Mouse (Mus musculus) forebrain, postnatal 0 days (tissue): ENCODE results near the gene Usp45. TPM values are rescaled to one million over a fixed set of nuclear protein-coding genes. Genes with fewer than 3 reads are reported as not detected.
"Not testable (repeated sequence)": the region's sequence is repeated elsewhere in the genome, so short reads cannot be mapped to it uniquely, and the experiment has no call there.

Experiments used
- ATAC-seq: fragments of 200-750 bp; cut with Nextera tagmentation; 2 replicates; pipeline ENCODE4 v1.8.0; 2017; ENCODE audit warnings: mild to moderate bottlenecking, moderate library complexity
- DNase-seq: peaks from one replicate; pipeline ENCODE4 v3.0.0-alpha.2; 2015
- H3K27ac ChIP-seq: fragments of 300-500 bp; sonication (generic); 2 replicates; pipeline ENCODE4 v1.5.1; 2014; ENCODE audit warnings: low read depth, mild to moderate bottlenecking, antibody characterized with exemption, low read length, moderate library complexity, mixed read lengths
- H3K27me3 ChIP-seq: fragments of 300-500 bp; sonication (generic); 2 replicates; pipeline ENCODE4 v1.6.1; 2014; ENCODE audit warnings: mild to moderate bottlenecking, low read length, mixed read lengths; ENCODE audit not compliant: insufficient read depth
- H3K36me3 ChIP-seq: fragments of 300-500 bp; sonication (generic); 2 replicates; pipeline ENCODE4 v1.6.1; 2014; ENCODE audit warnings: mild to moderate bottlenecking, moderate library complexity; ENCODE audit not compliant: insufficient read depth
- H3K4me1 ChIP-seq: fragments of 300-500 bp; sonication (generic); 2 replicates; pipeline ENCODE4 v1.6.1; 2014; ENCODE audit warnings: antibody characterized with exemption; ENCODE audit not compliant: insufficient read depth
- H3K4me2 ChIP-seq: fragments of 300-500 bp; sonication (generic); 2 replicates; pipeline ENCODE4 v1.6.1; 2014; ENCODE audit warnings: low read depth, mild to moderate bottlenecking, moderate library complexity
- H3K4me3 ChIP-seq: fragments of 300-500 bp; sonication (generic); 2 replicates; pipeline ENCODE4 v1.5.1; 2014; ENCODE audit warnings: low read depth, low read length, mixed read lengths
- H3K9ac ChIP-seq: fragments of 300-500 bp; sonication (generic); 2 replicates; pipeline ENCODE4 v1.6.1; 2014; ENCODE audit warnings: mild to moderate bottlenecking
- H3K9me3 ChIP-seq: fragments of 300-500 bp; sonication (generic); 2 replicates; pipeline ENCODE4 v1.6.1; 2016; ENCODE audit warnings: low read length
- CTCF ChIP-seq: sonication (generic); IDR thresholded peaks from 2 replicates; pipeline ENCODE4 v1.5.1; 2016; ENCODE audit warnings: antibody characterized with exemption, control low read depth, low read depth
- WGBS: fragments of 180-500 bp; shearing (Covaris S2); extraction: QIAGEN DNeasy Blood & Tissue Kit; methylation state at CpG from one replicate; pipeline ENCODE4 v1.1.7; 2014; 5-methylcytosine and 5-hydroxymethylcytosine counted together
- polyA plus RNA-seq: library from polyadenylated mRNA; unstranded; fragments of >200 nt; fragmentation: Nextera tagmentation; extraction: Ambion mirVana; gene quantifications from 2 replicates; pipeline ENCODE4 v1.2.1, GENCODE M21; 2015
- total RNA-seq: library from RNA; depleted of rRNA; stranded (reverse); fragments of >200 nt; gene quantifications from 2 replicates; pipeline ENCODE4 v1.2.3, GENCODE M21; 2014; rRNA removed

Gene Usp45
- total RNA-seq (12.0 and 15.1 TPM in 2 replicates), polyA plus RNA-seq (3.5 and 5.3 TPM in 2 replicates)

DNA sequence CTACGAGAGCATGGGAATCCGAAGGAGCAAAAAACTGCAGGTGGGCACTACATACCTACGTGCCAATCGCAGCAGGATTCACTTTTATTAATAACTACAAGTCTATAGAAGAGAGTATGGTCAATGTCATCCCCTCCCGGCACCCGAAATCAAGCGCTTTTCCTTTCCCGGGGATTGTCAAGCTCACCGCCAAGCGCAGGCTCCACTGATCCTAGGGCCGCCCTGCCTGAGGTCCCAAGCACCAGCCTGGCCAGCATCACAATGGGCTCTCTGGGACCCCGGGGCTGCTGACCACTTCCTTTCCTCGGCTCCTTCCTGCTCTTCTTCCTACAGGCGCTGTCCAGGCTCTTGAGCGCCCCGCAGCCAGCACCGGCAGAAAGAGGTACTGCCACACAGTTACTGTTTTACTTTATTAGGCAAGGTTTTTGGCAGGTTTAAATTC, at the start of gene Usp45, which contains the start of gene Tstd3:
TSS of gene Usp45 (plus strand) at position 294 of the 442 bp plus-strand sequence.
TSS of gene Tstd3 (minus strand) at position 350 of the 442 bp plus-strand sequence.
- TF ChIP-seq CTCF = peak; percentile 88
- Histone ChIP-seq H3K4me1 (no peaks in the 10 kb centered on the region), H3K27me3 (no peaks in the 10 kb centered on the region)

DNA sequence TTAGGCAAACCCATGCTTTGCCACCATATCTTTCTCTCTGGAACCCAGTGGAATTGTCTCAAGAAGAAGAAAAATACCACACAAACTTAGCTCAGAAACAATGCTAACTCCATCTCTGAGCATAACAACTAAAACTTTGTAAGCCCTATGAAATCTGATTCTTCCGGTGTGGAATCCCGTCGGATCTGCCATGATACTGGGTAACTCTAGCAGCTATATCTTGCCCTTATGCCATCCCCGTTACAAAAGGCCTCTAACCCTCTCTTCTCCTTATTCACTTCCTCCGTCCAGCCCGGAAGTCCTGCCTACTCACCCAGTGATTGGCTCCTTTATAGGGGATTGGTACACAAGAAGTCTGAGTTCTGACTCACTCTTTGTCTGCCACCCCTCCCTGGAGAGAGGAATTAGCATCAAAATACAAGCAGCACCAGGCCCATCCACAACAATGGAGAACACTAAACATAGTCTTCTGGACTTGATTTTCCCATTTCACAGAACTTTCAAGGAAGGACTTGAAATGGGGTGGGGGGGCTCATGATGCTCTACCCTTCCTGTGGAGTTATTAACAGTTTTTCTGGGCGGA, 44.1 kb upstream of the Usp45 start:
- H3K27me3 ChIP-seq = no peaks in the 10 kb centered on the region
- no peak overlapping the region for H3K9ac ChIP-seq
- 36% methylated on average over 7 of the region's 7 CpGs for WGBS
- no peak overlapping the region for H3K27ac ChIP-seq
- H3K9me3 ChIP-seq = no peaks in the 10 kb centered on the region
- no peak for DNase-seq
- H3K4me3 ChIP-seq = no peak overlapping the region
- H3K4me2 ChIP-seq = no peak overlapping the region
- H3K4me1 ChIP-seq = no peaks in the 10 kb centered on the region
- no peaks in the 10 kb centered on the region for H3K36me3 ChIP-seq
- ATAC-seq = no peak
- TF ChIP-seq CTCF = no peak

More for the DNA sequence above, at the start of gene Usp45, which contains the start of gene Tstd3:
- no peaks in the 10 kb centered on the region for H3K9me3 ChIP-seq
- H3K9ac ChIP-seq = peak within 1 kb of the TSS; percentile 65
- 0 out of 2 replicates have a peak within 1 kb of the TSS, but pooled peaks have one; percentile 3 for H3K27ac ChIP-seq
- DNase-seq (peak; percentile 87), ATAC-seq (peak; percentile 96)
- H3K4me2 ChIP-seq = peak within 1 kb of the TSS; percentile 60
- no peaks in the 10 kb centered on the region for H3K36me3 ChIP-seq
- peak within 1 kb of the TSS; percentile 61 for H3K4me3 ChIP-seq
- WGBS = 2% methylated on average over 17 of the region's 17 CpGs

GRCm38 (mm10) chr4:21726912-21727614, 39.9 kb upstream of the Usp45 start:
- H3K4me3 ChIP-seq = peak overlapping the region; percentile 73
- no peaks in the 10 kb centered on the region for H3K36me3 ChIP-seq
- no peaks in the 10 kb centered on the region for H3K27me3 ChIP-seq
- peak; percentile 77 for DNase-seq
- TF ChIP-seq CTCF = peak; percentile 77
- WGBS = under 1% methylated on average over 22 of the region's 22 CpGs
- ATAC-seq = peak; percentile 75
- peak overlapping the region; percentile 86 for H3K27ac ChIP-seq
- H3K9me3 ChIP-seq = no peaks in the 10 kb centered on the region
- H3K4me1 ChIP-seq = peaks cover 10% of the 10 kb centered on the region; the same call in 1 of the 2 replicates
- H3K4me2 ChIP-seq = peak overlapping the region; percentile 71
- peak overlapping the region; percentile 85 for H3K9ac ChIP-seq

DNA sequence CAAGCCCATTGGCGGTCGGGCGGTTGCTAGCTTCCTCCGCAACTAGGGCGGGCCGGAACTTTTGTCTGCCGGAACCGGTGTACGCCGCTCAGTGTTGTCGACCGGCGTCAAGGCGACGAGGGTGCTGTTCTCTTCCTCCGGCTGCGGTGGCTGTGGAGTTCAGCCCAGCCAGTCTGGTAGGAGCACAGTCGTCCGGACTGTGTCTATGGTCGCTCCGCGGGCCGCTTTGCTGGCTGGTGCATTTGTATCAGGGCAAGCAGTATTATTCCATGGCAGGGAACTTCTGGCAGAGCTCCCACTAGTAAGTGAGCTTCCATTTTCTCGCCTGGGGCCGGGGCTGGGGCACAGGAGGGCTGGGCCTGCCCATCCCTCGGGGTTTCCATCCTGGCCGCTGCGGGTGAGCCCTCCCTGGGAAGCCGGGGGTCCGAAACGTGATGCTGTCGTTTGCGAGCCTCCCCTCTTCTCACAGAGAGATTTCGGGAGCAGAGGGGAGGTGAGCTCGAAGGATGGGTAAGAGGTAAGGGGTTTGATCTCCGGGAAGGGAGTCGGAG, 39.3 kb upstream of the Usp45 start, which contains the start of gene Ccnc:
TSS of gene Ccnc (plus strand) at position 87 of the 551 bp plus-strand sequence.
- H3K9me3 ChIP-seq = no peaks in the 10 kb centered on the region
- TF ChIP-seq CTCF = no peak; the same call in 1 of the 2 replicates
- H3K9ac ChIP-seq = peak within 1 kb of the TSS; percentile 85
- WGBS = under 1% methylated on average over 37 of the region's 37 CpGs
- ATAC-seq (peak; percentile 99), DNase-seq (peak; percentile 95)
- no peaks in the 10 kb centered on the region for H3K36me3 ChIP-seq
- H3K4me1 ChIP-seq = peaks cover 10% of the 10 kb centered on the region; the same call in 1 of the 2 replicates
- no peaks in the 10 kb centered on the region for H3K27me3 ChIP-seq
- peak within 1 kb of the TSS; percentile 86 for H3K27ac ChIP-seq
- peak within 1 kb of the TSS; percentile 73 for H3K4me3 ChIP-seq
- H3K4me2 ChIP-seq = peak within 1 kb of the TSS; percentile 71

- peaks cover 31% of the 10 kb centered on the region for H3K36me3 ChIP-seq
- H3K27ac ChIP-seq = no peak overlapping the region
- no peaks in the 10 kb centered on the region for H3K4me1 ChIP-seq
- ATAC-seq (peak; percentile 51), DNase-seq (no peak)
- H3K27me3 ChIP-seq = no peaks in the 10 kb centered on the region
- no peak overlapping the region for H3K4me3 ChIP-seq
- H3K9ac ChIP-seq = no peak overlapping the region
- peak; percentile 27; the same call in 1 of the 2 replicates for TF ChIP-seq CTCF
- no peak overlapping the region for H3K4me2 ChIP-seq
- H3K9me3 ChIP-seq = no peaks in the 10 kb centered on the region
- WGBS = 91% methylated on average over 4 of the region's 4 CpGs
These were observed 27.8 kb upstream of the Usp45 start for GRCm38 (mm10) chr4:21739169-21739568.

GRCm38 (mm10) chr4:21744142-21744541, 22.8 kb upstream of the Usp45 start:
- H3K9ac ChIP-seq, DNase-seq, H3K27ac ChIP-seq, H3K9me3 ChIP-seq, H3K4me1 ChIP-seq, H3K4me3 ChIP-seq, H3K4me2 ChIP-seq, ATAC-seq, H3K27me3 ChIP-seq: not testable (repeated sequence)
- WGBS = 98% methylated on average over 8 of the region's 8 CpGs
- peaks cover 31% of the 10 kb centered on the region for H3K36me3 ChIP-seq
